Mouse (Mus musculus): ENCODE results near the gene Tlr12. TPM values are rescaled to one million over a fixed set of nuclear protein-coding genes. Genes with fewer than 3 reads are reported as not detected.
A peak's percentile ranks its signal among the peaks of the same experiment; 100 is the strongest.

Tlr12 gene
- polyA plus RNA-seq, 1 experiment = 1.8 TPM

GRCm38 (mm10) chr4:128651530-128651929, 33.1 kb upstream of the Tlr12 start:
- no peak overlapping the region for H3K4me3 ChIP-seq (replicated peaks; ENCODE audit: extremely low read depth, low read depth, low read length)
- DNase-seq = no peak
- 62% methylated on average over 3 of the region's 3 CpGs for WGBS
- peaks cover 7% of the 10 kb centered on the region; the same call in 1 of the 2 replicates for H3K4me1 ChIP-seq (ENCODE audit: control insufficient read depth, insufficient read depth, low read length)
- TF ChIP-seq POLR2A (IDR thresholded peaks at IDR 0.05; ENCODE audit: borderline replicate concordance, extremely low read depth, low read depth, low read length) (no peak), CTCF (IDR thresholded peaks at IDR 0.05; ENCODE audit: insufficient read depth, low read length) (no peak)

- no peak for DNase-seq
- Histone ChIP-seq H3K4me1 (ENCODE audit: control insufficient read depth, insufficient read depth, low read length) (no peaks in the 10 kb centered on the region), H3K4me3 (replicated peaks; ENCODE audit: extremely low read depth, low read depth, low read length) (no peak overlapping the region)
- WGBS = 62% methylated on average over 8 of the region's 8 CpGs
- no peak for TF ChIP-seq CTCF (IDR thresholded peaks at IDR 0.05; ENCODE audit: insufficient read depth, low read length)
- TF ChIP-seq POLR2A (IDR thresholded peaks at IDR 0.05; ENCODE audit: borderline replicate concordance, extremely low read depth, low read depth, low read length) = no peak
These were observed 30.3 kb upstream of the Tlr12 start for GRCm38 (mm10) chr4:128648567-128649255.

- no peak for DNase-seq
- Histone ChIP-seq H3K4me1 (ENCODE audit: control insufficient read depth, insufficient read depth, low read length) (no peaks in the 10 kb centered on the region), H3K4me3 (replicated peaks; ENCODE audit: extremely low read depth, low read depth, low read length) (no peak overlapping the region)
- TF ChIP-seq CTCF (IDR thresholded peaks at IDR 0.05; ENCODE audit: insufficient read depth, low read length) (no peak), POLR2A (IDR thresholded peaks at IDR 0.05; ENCODE audit: borderline replicate concordance, extremely low read depth, low read depth, low read length) (no peak)
- WGBS = 50% methylated on average over 7 of the region's 7 CpGs
These were observed 28.3 kb upstream of the Tlr12 start for GRCm38 (mm10) chr4:128646762-128647161.

- TF ChIP-seq CTCF (IDR thresholded peaks at IDR 0.05; ENCODE audit: insufficient read depth, low read length) (no peak), POLR2A (IDR thresholded peaks at IDR 0.05; ENCODE audit: borderline replicate concordance, extremely low read depth, low read depth, low read length) (no peak)
- WGBS = 37% methylated on average over 6 of the region's 6 CpGs
- H3K4me3 ChIP-seq (replicated peaks; ENCODE audit: extremely low read depth, low read depth, low read length) = no peak overlapping the region
- no peak for DNase-seq
- H3K4me1 ChIP-seq (ENCODE audit: control insufficient read depth, insufficient read depth, low read length) = no peaks in the 10 kb centered on the region
These were observed 27.5 kb upstream of the Tlr12 start for GRCm38 (mm10) chr4:128645896-128646295.

- no peak for DNase-seq
- Histone ChIP-seq H3K4me3 (replicated peaks; ENCODE audit: extremely low read depth, low read depth, low read length) (no peak overlapping the region), H3K4me1 (ENCODE audit: control insufficient read depth, insufficient read depth, low read length) (no peaks in the 10 kb centered on the region)
- TF ChIP-seq CTCF (IDR thresholded peaks at IDR 0.05; ENCODE audit: insufficient read depth, low read length) (no peak), POLR2A (IDR thresholded peaks at IDR 0.05; ENCODE audit: borderline replicate concordance, extremely low read depth, low read depth, low read length) (no peak)
- 53% methylated on average over 23 of the region's 23 CpGs for WGBS
These were observed 23.6 kb upstream of the Tlr12 start for GRCm38 (mm10) chr4:128641766-128642717.

GRCm38 (mm10) chr4:128638265-128638923, 20.0 kb upstream of the Tlr12 start:
- WGBS = 68% methylated on average over 18 of the region's 18 CpGs
- TF ChIP-seq CTCF (IDR thresholded peaks at IDR 0.05; ENCODE audit: insufficient read depth, low read length) = no peak
- no peak for TF ChIP-seq POLR2A (IDR thresholded peaks at IDR 0.05; ENCODE audit: borderline replicate concordance, extremely low read depth, low read depth, low read length)
- no peak for DNase-seq
- H3K4me3 ChIP-seq (replicated peaks; ENCODE audit: extremely low read depth, low read depth, low read length) = no peak overlapping the region
- peaks cover 5% of the 10 kb centered on the region for H3K4me1 ChIP-seq (ENCODE audit: control insufficient read depth, insufficient read depth, low read length)

- no peak for DNase-seq
- TF ChIP-seq CTCF (IDR thresholded peaks at IDR 0.05; ENCODE audit: insufficient read depth, low read length) (no peak), POLR2A (IDR thresholded peaks at IDR 0.05; ENCODE audit: borderline replicate concordance, extremely low read depth, low read depth, low read length) (no peak)
- peaks cover 5% of the 10 kb centered on the region for H3K4me1 ChIP-seq (ENCODE audit: control insufficient read depth, insufficient read depth, low read length)
- no peak overlapping the region for H3K4me3 ChIP-seq (replicated peaks; ENCODE audit: extremely low read depth, low read depth, low read length)
- 29% methylated on average over 11 of the region's 11 CpGs for WGBS
These were observed 18.8 kb upstream of the Tlr12 start for GRCm38 (mm10) chr4:128637250-128637649.

- Histone ChIP-seq H3K4me3 (replicated peaks; ENCODE audit: extremely low read depth, low read depth, low read length) (no peak overlapping the region), H3K4me1 (ENCODE audit: control insufficient read depth, insufficient read depth, low read length) (peaks cover 5% of the 10 kb centered on the region)
- WGBS = 53% methylated on average over 10 of the region's 10 CpGs
- TF ChIP-seq POLR2A (IDR thresholded peaks at IDR 0.05; ENCODE audit: borderline replicate concordance, extremely low read depth, low read depth, low read length) = no peak
- no peak for TF ChIP-seq CTCF (IDR thresholded peaks at IDR 0.05; ENCODE audit: insufficient read depth, low read length)
- DNase-seq = peak; percentile 23
These were observed 17.6 kb upstream of the Tlr12 start for GRCm38 (mm10) chr4:128635894-128636585.

GRCm38 (mm10) chr4:128635451-128635850, 17.0 kb upstream of the Tlr12 start:
- Histone ChIP-seq H3K4me1 (ENCODE audit: control insufficient read depth, insufficient read depth, low read length) (peaks cover 5% of the 10 kb centered on the region), H3K4me3 (replicated peaks; ENCODE audit: extremely low read depth, low read depth, low read length) (no peak overlapping the region)
- TF ChIP-seq POLR2A (IDR thresholded peaks at IDR 0.05; ENCODE audit: borderline replicate concordance, extremely low read depth, low read depth, low read length) = no peak
- TF ChIP-seq CTCF (IDR thresholded peaks at IDR 0.05; ENCODE audit: insufficient read depth, low read length) = no peak
- no peak for DNase-seq
- WGBS = 50% methylated on average over 7 of the region's 7 CpGs

Measured in lung, adult 2 months (tissue).